Mouse (Mus musculus) MEL (cell line): ENCODE data around the gene Ano8. TPM values are rescaled to one million over a fixed set of nuclear protein-coding genes. Genes with fewer than 3 reads are reported as not detected.

Experiments
- DNase-seq: peaks from one replicate; pipeline ENCODE4 v3.0.0; 2011; ENCODE audit warnings: low read depth, low spot score
- H3K27ac ChIP-seq: 2 replicates; pipeline ENCODE4 v1.5.1; 2012; ENCODE audit warnings: low read depth, mild to moderate bottlenecking, control low read depth, low read length, moderate library complexity; ENCODE audit not compliant: control insufficient read depth
- H3K27me3 ChIP-seq, 2 experiments: fragments of 150-350 bp in 1 of 2; sonication (generic) in 1 of 2; 2 replicates each; pipeline ENCODE4 v1.6.1; 2012; ENCODE audit warnings: low read length in 2 of 2, mild to moderate bottlenecking in 2 of 2, improper control_type of control experiment in 1 of 2, moderate library complexity in 1 of 2; ENCODE audit not compliant: insufficient read depth in 2 of 2, control insufficient read depth in 1 of 2
- H3K36me3 ChIP-seq, 2 experiments: 2 replicates each; pipeline ENCODE4 v1.6.1; 2012 to 2014; ENCODE audit warnings: low read length in 2 of 2, improper control_type of control experiment in 1 of 2, inconsistent platforms in 1 of 2, mild to moderate bottlenecking in 1 of 2; ENCODE audit not compliant: insufficient read depth in 2 of 2, control insufficient read depth in 1 of 2
- H3K4me1 ChIP-seq, 2 experiments: fragments of 150-350 bp in 1 of 2; sonication (generic) in 1 of 2; 2 replicates each; pipeline ENCODE4 v1.6.1; 2012; ENCODE audit warnings: low read length in 2 of 2, improper control_type of control experiment in 1 of 2, mild to moderate bottlenecking in 1 of 2; ENCODE audit not compliant: insufficient read depth in 2 of 2, control insufficient read depth in 1 of 2
- H3K4me3 ChIP-seq, 2 experiments: fragments of 150-350 bp in 1 of 2; sonication (generic) in 1 of 2; 2 replicates each; pipeline ENCODE4 v1.5.1; 2012; ENCODE audit warnings: low read depth in 2 of 2, low read length in 2 of 2, mild to moderate bottlenecking in 2 of 2, moderate library complexity in 2 of 2, control low read depth in 1 of 2, improper control_type of control experiment in 1 of 2; ENCODE audit not compliant: control insufficient read depth in 1 of 2, insufficient read depth in 1 of 2
- H3K79me2 ChIP-seq: 2 replicates; pipeline ENCODE4 v1.6.1; 2012; ENCODE audit warnings: mild to moderate bottlenecking, low read length, moderate library complexity; ENCODE audit not compliant: control insufficient read depth, poor library complexity, insufficient read depth
- H3K9ac ChIP-seq: 2 replicates; pipeline ENCODE4 v1.6.1; 2012; ENCODE audit warnings: low read depth, mild to moderate bottlenecking, control low read depth, low read length, moderate library complexity; ENCODE audit not compliant: control insufficient read depth, poor library complexity, severe bottlenecking
- H3K9me3 ChIP-seq: fragments of 150-350 bp; sonication (generic); replicated peaks from 2 replicates; pipeline ENCODE4 v1.6.1; 2012; ENCODE audit warnings: mild to moderate bottlenecking, low read length, improper control_type of control experiment, moderate library complexity; ENCODE audit not compliant: insufficient read depth
- EP300 ChIP-seq, 2 experiments: IDR thresholded peaks; 2 replicates each; pipeline ENCODE4 v1.6.1; 2011; ENCODE audit warnings: improper control_type of control experiment in 2 of 2, low read length in 2 of 2, low read depth in 1 of 2, mild to moderate bottlenecking in 1 of 2
- ETS1 ChIP-seq: IDR thresholded peaks from 2 replicates; pipeline ENCODE4 v1.6.1; 2012; ENCODE audit warnings: low read depth, mild to moderate bottlenecking, inconsistent platforms, low read length, improper control_type of control experiment, moderate library complexity
- GABPA ChIP-seq: IDR thresholded peaks from 2 replicates; pipeline ENCODE4 v1.6.1; 2012; ENCODE audit warnings: low read depth, mild to moderate bottlenecking, inconsistent platforms, low read length, improper control_type of control experiment, moderate library complexity
- GATA1 ChIP-seq: IDR thresholded peaks from 2 replicates; pipeline ENCODE4 v1.6.1; 2011; ENCODE audit warnings: low read depth, low read length, improper control_type of control experiment
- KAT2A ChIP-seq: conservative IDR thresholded peaks from 2 replicates; pipeline ENCODE4 v1.6.1; 2012; ENCODE audit warnings: low read depth, low read length, improper control_type of control experiment, inconsistent platforms
- MAX ChIP-seq: IDR thresholded peaks from 2 replicates; pipeline ENCODE4 v1.6.1; 2011; ENCODE audit warnings: low read length, improper control_type of control experiment
- MAZ ChIP-seq: IDR thresholded peaks from 2 replicates; pipeline ENCODE4 v1.6.1; 2012; ENCODE audit warnings: low read depth, mild to moderate bottlenecking, inconsistent platforms, low read length, improper control_type of control experiment
- MEF2A ChIP-seq: IDR thresholded peaks from 2 replicates; pipeline ENCODE4 v1.6.1; 2014; ENCODE audit warnings: low read depth, mild to moderate bottlenecking, inconsistent platforms, low read length, improper control_type of control experiment; ENCODE audit not compliant: poor library complexity, insufficient replicate concordance, severe bottlenecking; ENCODE audit errors: extremely low read depth
- MXI1 ChIP-seq: IDR thresholded peaks from 2 replicates; pipeline ENCODE4 v1.6.1; 2011; ENCODE audit warnings: mild to moderate bottlenecking, low read depth, low read length, improper control_type of control experiment
- NELFE ChIP-seq: IDR thresholded peaks from 2 replicates; pipeline ENCODE4 v1.6.1; 2011; ENCODE audit warnings: low read depth, low read length, improper control_type of control experiment
- POLR2A ChIP-seq, 2 experiments: IDR thresholded peaks; 2 replicates each; pipeline ENCODE4 v1.6.1; 2011 to 2012; ENCODE audit warnings: low read length in 2 of 2, mild to moderate bottlenecking in 2 of 2, control low read depth in 1 of 2, improper control_type of control experiment in 1 of 2, low read depth in 1 of 2, moderate library complexity in 1 of 2; ENCODE audit not compliant: control insufficient read depth in 1 of 2, insufficient read depth in 1 of 2, poor library complexity in 1 of 2
- POLR2AphosphoS2 ChIP-seq: IDR thresholded peaks from 2 replicates; pipeline ENCODE4 v1.6.1; 2011; ENCODE audit warnings: low read length, improper control_type of control experiment
- POLR2AphosphoS5 ChIP-seq: IDR thresholded peaks from 2 replicates; pipeline ENCODE4 v1.6.1; 2012; ENCODE audit warnings: low read depth, borderline replicate concordance, mild to moderate bottlenecking, inconsistent platforms, low read length, moderate library complexity, mixed read lengths
- SIN3A ChIP-seq: IDR thresholded peaks from 2 replicates; pipeline ENCODE4 v1.6.1; 2012; ENCODE audit warnings: low read length, improper control_type of control experiment, inconsistent platforms
- TAL1 ChIP-seq: IDR thresholded peaks from 2 replicates; pipeline ENCODE4 v1.6.1; 2012; ENCODE audit warnings: mild to moderate bottlenecking, inconsistent platforms, low read length, moderate library complexity, mixed read lengths
- TBP ChIP-seq: IDR thresholded peaks from 2 replicates; pipeline ENCODE4 v1.8.0; 2011; ENCODE audit warnings: low read depth, low read length, improper control_type of control experiment
- TCF12 ChIP-seq: IDR thresholded peaks from 2 replicates; pipeline ENCODE4 v1.6.1; 2014; ENCODE audit warnings: low read depth, mild to moderate bottlenecking, inconsistent platforms, low read length, improper control_type of control experiment, moderate library complexity
- ZKSCAN1 ChIP-seq: IDR thresholded peaks from 2 replicates; pipeline ENCODE4 v1.6.1; 2012; ENCODE audit warnings: low read depth, mild to moderate bottlenecking, inconsistent platforms, low read length, improper control_type of control experiment, moderate library complexity
- ZNF384 ChIP-seq: IDR thresholded peaks from 2 replicates; pipeline ENCODE4 v1.6.1; 2012; ENCODE audit warnings: low read depth, mild to moderate bottlenecking, inconsistent platforms, low read length, improper control_type of control experiment
- polyA plus RNA-seq, 2 experiments: library from polyadenylated mRNA; stranded (reverse) in 1 of 2; unstranded in 1 of 2; fragments of >175 nt in 1 of 2; fragments of >200 nt in 1 of 2; gene quantifications; 2 replicates each; pipeline versions ENCODE4 v1.2.1 to v1.2.4; 2012; ENCODE audit warnings: low replicate concordance in 2 of 2, low read depth in 1 of 2; ENCODE audit not compliant: insufficient read length in 2 of 2, insufficient read depth in 1 of 2, missing spikeins in 1 of 2
- total RNA-seq: library from RNA; depleted of rRNA; stranded (reverse); fragments of 300-350 nt; gene quantifications from 2 replicates; pipeline ENCODE4 v1.2.3, GENCODE M21; 2012

The Ano8 gene
- total and polyA plus RNA-seq, 3 experiments: 3.9 to 4.8 TPM; not detected in 1

DNA sequence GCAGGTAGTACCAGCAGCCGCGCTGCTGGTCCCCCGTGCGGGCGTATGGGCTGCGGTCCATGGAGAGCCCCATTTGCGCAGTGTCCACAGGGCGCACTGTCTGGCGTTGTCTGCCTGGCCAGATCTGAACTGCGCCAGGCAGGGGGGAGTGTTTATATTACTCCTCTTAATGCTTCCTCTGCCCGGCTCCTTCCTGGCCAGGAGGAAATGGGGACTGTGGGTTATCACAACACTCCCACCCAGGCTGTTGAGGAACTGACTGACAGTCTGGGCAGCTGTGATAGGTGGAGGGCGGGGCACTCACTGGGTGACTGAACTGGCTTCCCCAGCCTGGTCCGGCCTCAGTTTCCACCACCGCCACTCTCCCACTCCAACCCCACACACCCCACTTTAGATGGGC is 25.9 kb upstream of the Ano8 start, which contains the start of gene Plvap:
TSS of gene Plvap (minus strand) at position 109 of the 400 bp plus-strand sequence.
- peak; percentile 92 for DNase-seq
- Histone ChIP-seq H3K4me3 (peak within 1 kb of the TSS; percentile 11 to 55), H3K9ac (peak within 1 kb of the TSS; percentile 66), H3K27ac (peak within 1 kb of the TSS; percentile 62), H3K4me1 (peaks cover 2 to 19% of the 10 kb centered on the region in 2 experiments; a peak in 3 of 4 replicates), H3K36me3 (peaks cover 0 to 3% of the 10 kb centered on the region in 2 experiments; a peak in 1 of 4 replicates), H3K79me2 (peaks cover 3% of the 10 kb centered on the region), H3K9me3 (no peaks in the 10 kb centered on the region)
- TF ChIP-seq TAL1: peak; percentile 92
- peak; percentile 72; the same call in 1 of the 2 replicates for TF ChIP-seq MAZ
- no peak for TF ChIP-seq MEF2A
- TF ChIP-seq SIN3A: peak; percentile 71; the same call in 1 of the 2 replicates
- peak; percentile 87 for TF ChIP-seq TCF12
- peak; percentile 78 for TF ChIP-seq GATA1
- peak; percentile 20; the same call in 1 of the 2 replicates for TF ChIP-seq ETS1
- no peak for TF ChIP-seq POLR2AphosphoS5
- peak; percentile 76 to 91 for TF ChIP-seq EP300 (IDR thresholded peaks at IDR 0.05; ENCODE audit: low read depth in 1 of 2, low read length in 2 of 2)
- TF ChIP-seq NELFE: 0 out of 2 replicates have a peak, but pooled peaks have one; percentile 22
- TF ChIP-seq MXI1: peak; percentile 25; the same call in 1 of the 2 replicates
- TF ChIP-seq POLR2AphosphoS2: no peak
- TF ChIP-seq TBP: peak; percentile 45; the same call in 1 of the 2 replicates
- peak; percentile 49 to 57; a peak in 1 of 4 replicates for TF ChIP-seq POLR2A (IDR thresholded peaks at IDR 0.05; ENCODE audit: control insufficient read depth in 1 of 2, insufficient read depth in 1 of 2, low read depth in 1 of 2, low read length in 2 of 2, poor library complexity in 1 of 2)
- TF ChIP-seq, all 39 proteins: peak for 11
- no peaks in the 10 kb centered on the region for H3K27me3 ChIP-seq

DNA sequence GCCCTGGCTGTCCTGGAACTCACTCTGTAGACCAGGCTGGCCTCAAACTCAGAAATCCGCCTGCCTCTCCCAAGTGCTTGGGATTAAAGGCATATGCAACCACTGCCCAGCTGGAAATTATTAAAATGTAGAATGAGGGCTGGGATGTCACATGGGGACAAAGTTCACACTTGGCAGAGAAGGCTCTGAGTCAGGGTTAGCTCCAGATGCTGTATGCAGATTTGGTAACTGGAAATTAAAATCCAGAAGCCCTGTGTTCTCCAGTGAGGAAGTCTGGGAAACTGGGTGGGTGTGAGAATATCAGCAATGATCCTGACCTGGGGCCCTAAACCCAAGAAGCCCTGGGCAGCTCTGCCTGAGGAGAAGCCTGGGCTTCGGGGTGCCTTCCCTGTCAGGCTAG is 23.6 kb upstream of the Ano8 start:
- H3K4me3 ChIP-seq: no peak overlapping the region
- H3K27ac ChIP-seq: no peak overlapping the region
- peaks cover 3% of the 10 kb centered on the region for H3K79me2 ChIP-seq
- DNase-seq: no peak
- peaks cover 0 to 3% of the 10 kb centered on the region in 2 experiments; a peak in 1 of 4 replicates for H3K36me3 ChIP-seq
- no peaks in the 10 kb centered on the region for H3K27me3 ChIP-seq
- no peaks in the 10 kb centered on the region for H3K9me3 ChIP-seq
- TF ChIP-seq ZNF384 (no peak), KAT2A (no peak), MAX (no peak), NELFE (no peak), GABPA (no peak), ZKSCAN1 (no peak)
- H3K4me1 ChIP-seq: peaks cover 2 to 19% of the 10 kb centered on the region in 2 experiments; a peak in 3 of 4 replicates
- H3K9ac ChIP-seq: no peak overlapping the region
